Mouse (Mus musculus) bone marrow macrophage, adult 2 months (primary cell): ENCODE data around the gene Zfp423.

Experiments used
- CTCF ChIP-seq: IDR thresholded peaks from 2 replicates; pipeline ENCODE4 v1.5.1; 2012; ENCODE audit warnings: low read depth, mild to moderate bottlenecking, low read length, moderate library complexity
- POLR2A ChIP-seq: IDR thresholded peaks from 2 replicates; pipeline ENCODE4 v1.6.1; 2012; ENCODE audit warnings: mild to moderate bottlenecking, low read depth, low read length, borderline replicate concordance

GRCm38 (mm10) chr8:87734902-87735301, 224.5 kb downstream of the Zfp423 start:
- TF ChIP-seq POLR2A (no peak), CTCF (no peak)
